10 mouse cellular contexts compared by ENCODE assay signal in genomic region chr8:123155177-123155576, GRCm38 (mm10). TPM values are rescaled to one million over a fixed set of nuclear protein-coding genes. Genes with fewer than 3 reads are reported as not detected.
A peak's percentile ranks its signal among the peaks of the same experiment; 100 is the strongest.
DNase-seq lines count a peak whose midpoint lies in the region; ATAC-seq and TF ChIP-seq lines count a peak whose summit lies in the region.
"Had no signal": no experiment of that assay in that cellular context is flagged by ENCODE, and none has a peak within 500 bp of the region (broad histone marks: within the 10 kb centered on the region; RNA-seq: fewer than 3 reads in every experiment).

No protein-coding gene starts in this region.

- 66% methylated on average over 5 of the region's 5 CpGs for WGBS in heart, embryonic 15.5 days
- 87% methylated on average over 5 of the region's 5 CpGs for WGBS in bone marrow, adult 2 months
- 61% methylated on average over 5 of the region's 5 CpGs for WGBS in liver, embryonic 16.5 days (ENCODE audit: insufficient replicate concordance)
- 63% methylated on average over 5 of the region's 5 CpGs for WGBS in embryonic facial prominence, embryonic 10.5 days

- no peak for TF ChIP-seq POLR2A in bone marrow, adult 2 months (IDR thresholded peaks at IDR 0.05; ENCODE audit: borderline replicate concordance, control insufficient read depth, low read depth, low read length)

- no peak overlapping the region for H3K27ac ChIP-seq in heart, embryonic 15.5 days
- no peak overlapping the region for H3K27ac ChIP-seq in bone marrow, adult 2 months (ENCODE audit: control insufficient read depth, insufficient read depth, low read depth, low read length, poor library complexity)
- peak overlapping the region; percentile 46; the same call in 1 of the 2 replicates for H3K27ac ChIP-seq in liver, embryonic 16.5 days (ENCODE audit: low read length)
- H3K27ac ChIP-seq in embryonic facial prominence, embryonic 10.5 days (replicated peaks) = no peak overlapping the region
- H3K27ac ChIP-seq: heart, embryonic 13.5 days had no signal

- H3K4me3 ChIP-seq in heart, embryonic 15.5 days = no peak overlapping the region
- H3K4me3 ChIP-seq in C2C12 (ENCODE audit: insufficient read depth, poor library complexity, severe bottlenecking) = no peak overlapping the region
- H3K4me3 ChIP-seq in bone marrow, adult 2 months (replicated peaks; ENCODE audit: control insufficient read depth, low read depth, low read length) = no peak overlapping the region
- H3K4me3 ChIP-seq in liver, embryonic 16.5 days (ENCODE audit: low read depth, low read length) = no peak overlapping the region
- H3K4me3 ChIP-seq in embryonic facial prominence, embryonic 10.5 days = no peak overlapping the region
- H3K4me3 ChIP-seq: heart, embryonic 13.5 days had no signal

- no peaks in the 10 kb centered on the region for H3K79me3 ChIP-seq in C2C12 (ENCODE audit: low read depth)

- TF ChIP-seq CTCF in C2C12 (IDR thresholded peaks at IDR 0.05; ENCODE audit: control insufficient read depth, insufficient read depth, insufficient read length) = peak; percentile 23
- TF ChIP-seq CTCF in bone marrow, adult 2 months (IDR thresholded peaks at IDR 0.05; ENCODE audit: control insufficient read depth, insufficient read depth, low read length) = 0 out of 2 replicates have a peak, but pooled peaks have one; percentile 0

- DNase-seq in heart, adult 8-10 months (ENCODE audit: low spot score) = no peak
- DNase-seq in urinary bladder, postnatal 14 days (ENCODE audit: low spot score) = no peak
- DNase-seq in embryonic facial prominence, embryonic 10.5 days (ENCODE audit: low spot score) = no peak

- no peaks in the 10 kb centered on the region for H3K79me2 ChIP-seq in C2C12 (ENCODE audit: control insufficient read depth, insufficient read depth)

- H3ac ChIP-seq in C2C12 (ENCODE audit: control insufficient read depth, insufficient read length, low read depth) = no peak overlapping the region

- no peaks in the 10 kb centered on the region for H3K27me3 ChIP-seq in heart, embryonic 15.5 days
- peaks cover 3% of the 10 kb centered on the region for H3K27me3 ChIP-seq in C2C12 (ENCODE audit: control insufficient read depth, insufficient read depth, insufficient read length)
- H3K27me3 ChIP-seq in liver, embryonic 16.5 days (ENCODE audit: control insufficient read depth, insufficient read depth, low read depth, low read length) = no peaks in the 10 kb centered on the region; the same call in 1 of the 2 replicates
- no peaks in the 10 kb centered on the region for H3K27me3 ChIP-seq in embryonic facial prominence, embryonic 10.5 days (replicated peaks; ENCODE audit: low read depth, poor library complexity, severe bottlenecking)
- H3K27me3 ChIP-seq: heart, embryonic 13.5 days had no signal

- H3K4me1 ChIP-seq in heart, embryonic 15.5 days (replicated peaks) = peaks cover 31% of the 10 kb centered on the region
- H3K4me1 ChIP-seq in bone marrow, adult 2 months (ENCODE audit: control insufficient read depth, insufficient read depth, low read length) = no peaks in the 10 kb centered on the region
- H3K4me1 ChIP-seq in liver, embryonic 16.5 days (ENCODE audit: control insufficient read depth, low read depth, low read length) = peaks cover 30% of the 10 kb centered on the region
- peaks cover 28% of the 10 kb centered on the region for H3K4me1 ChIP-seq in embryonic facial prominence, embryonic 10.5 days

- ATAC-seq in heart, embryonic 15.5 days (replicated peaks; ENCODE audit: insufficient number of reproducible peaks, insufficient read depth, low FRiP score, low read depth) = 0 out of 2 replicates have a peak, but pooled peaks have one; percentile 48
- ATAC-seq in liver, embryonic 16.5 days (ENCODE audit: low read depth) = no peak
- no peak for ATAC-seq in CD4-positive, CD25-positive, alpha-beta regulatory T cell, adult 4 months

- H3K9ac ChIP-seq in heart, embryonic 15.5 days = no peak overlapping the region
- H3K9ac ChIP-seq in liver, embryonic 16.5 days (ENCODE audit: low read depth, low read length) = no peak overlapping the region

- H3K9me3 ChIP-seq in heart, embryonic 15.5 days (replicated peaks) = no peaks in the 10 kb centered on the region
- H3K9me3 ChIP-seq in liver, embryonic 16.5 days (replicated peaks; ENCODE audit: control insufficient read depth, low read length) = no peaks in the 10 kb centered on the region
- H3K9me3 ChIP-seq in embryonic facial prominence, embryonic 10.5 days = no peaks in the 10 kb centered on the region
- H3K9me3 ChIP-seq: heart, embryonic 13.5 days had no signal

- no peaks in the 10 kb centered on the region for H3K36me3 ChIP-seq in heart, embryonic 15.5 days
- no peaks in the 10 kb centered on the region for H3K36me3 ChIP-seq in C2C12 (ENCODE audit: control insufficient read depth, insufficient read depth)
- no peaks in the 10 kb centered on the region for H3K36me3 ChIP-seq in liver, embryonic 16.5 days (ENCODE audit: control insufficient read depth, insufficient read depth)
- no peaks in the 10 kb centered on the region for H3K36me3 ChIP-seq in embryonic facial prominence, embryonic 10.5 days (replicated peaks)
- H3K36me3 ChIP-seq: heart, embryonic 13.5 days had no signal

- H3K4me2 ChIP-seq in heart, embryonic 15.5 days = no peak overlapping the region
- no peak overlapping the region for H3K4me2 ChIP-seq in liver, embryonic 16.5 days (ENCODE audit: low read depth, low read length)
- H3K4me2 ChIP-seq: heart, embryonic 13.5 days had no signal

TF ChIP-seq in C2C12, 6 proteins besides CTCF, POLR2A, EP300 and RAD21:
- TF ChIP-seq MYOG (IDR thresholded peaks at IDR 0.05; ENCODE audit: control insufficient read depth, extremely low read depth, insufficient read length) (no peak), MAX (IDR thresholded peaks at IDR 0.05) (no peak), USF1 (IDR thresholded peaks at IDR 0.05; ENCODE audit: low read depth) (no peak), MYOD1 (IDR thresholded peaks at IDR 0.05; ENCODE audit: control insufficient read depth, insufficient read length, low read depth) (no peak), FOSL1 (IDR thresholded peaks at IDR 0.05; ENCODE audit: insufficient read depth, low read length, poor library complexity, severe bottlenecking) (no peak), CEBPB (IDR thresholded peaks at IDR 0.05; ENCODE audit: low read depth) (no peak)

RNA-seq across cellular contexts. Expression of gene Sult5a1, which starts 2.9 kb away (rescaled TPM):
- 4.6 and 7.5 TPM in 2 replicates for polyA plus RNA-seq in heart, embryonic 15.5 days (2015; fragmentation: Nextera tagmentation; extraction: Ambion mirVana)
- total RNA-seq in heart, adult 8-10 months (2022) = under 1 TPM; 0.34 to 0.87 (median 0.60) TPM
- 0.05 TPM for polyA plus RNA-seq in C2C12 (2012; fragmentation: generic; extraction: Trizol)
- polyA plus RNA-seq in bone marrow, adult 2 months (2011; ENCODE audit: insufficient read depth, insufficient read length, low replicate concordance, missing spikeins) = 0.52 and 1.4 TPM in 2 replicates
- polyA plus RNA-seq in liver, embryonic 16.5 days (2015; fragmentation: Nextera tagmentation; extraction: Ambion mirVana) = 0.74 and 0.89 TPM in 2 replicates
- polyA plus RNA-seq in CD4-positive, CD25-positive, alpha-beta regulatory T cell, adult 4 months (2017; shearing (Covaris generic)) = under 1 TPM in 1 of 2 experiments, not detected in 1; 0.42 TPM
- 8.2 and 8.5 TPM in 2 replicates for polyA plus RNA-seq in embryonic facial prominence, embryonic 10.5 days (2016; fragmentation: Nextera tagmentation; extraction: Ambion mirVana)

RNA-seq across cellular contexts. Expression of gene Dpep1, which starts 30.9 kb away (rescaled TPM):
- 5.9 and 7.1 TPM in 2 replicates for polyA plus RNA-seq in heart, embryonic 15.5 days (2015; fragmentation: Nextera tagmentation; extraction: Ambion mirVana)
- 10 to 100 TPM; 22.6 to 45.5 (median 37.4) TPM for total RNA-seq in heart, adult 8-10 months (2022)
- 0.92 TPM for polyA plus RNA-seq in C2C12 (2012; fragmentation: generic; extraction: Trizol)
- polyA plus RNA-seq in bone marrow, adult 2 months (2011; ENCODE audit: insufficient read depth, insufficient read length, low replicate concordance, missing spikeins) = 9.7 and 14.2 TPM in 2 replicates
- polyA plus RNA-seq in liver, embryonic 16.5 days (2015; fragmentation: Nextera tagmentation; extraction: Ambion mirVana) = 0.12 and 0.39 TPM in 2 replicates
- not detected for polyA plus RNA-seq in CD4-positive, CD25-positive, alpha-beta regulatory T cell, adult 4 months (2017; shearing (Covaris generic))
- polyA plus RNA-seq in embryonic facial prominence, embryonic 10.5 days (2016; fragmentation: Nextera tagmentation; extraction: Ambion mirVana) = 10.5 and 13.0 TPM in 2 replicates
- total RNA-seq: left cerebral cortex, adult 18-20 months had no signal

RNA-seq across cellular contexts. Expression of gene Cpne7, which starts 38.0 kb away (rescaled TPM):
- polyA plus RNA-seq in heart, embryonic 15.5 days (2015; fragmentation: Nextera tagmentation; extraction: Ambion mirVana) = 0.18 and 0.25 TPM in 2 replicates
- total RNA-seq in heart, adult 8-10 months (2022) = 1 to 10 TPM in 2 of 4 experiments, under 1 TPM in 2; 0.52 to 1.7 (median 0.89) TPM
- polyA plus RNA-seq in C2C12 (2012; fragmentation: generic; extraction: Trizol) = 0.04 TPM
- 0.40 and 1.5 TPM in 2 replicates for polyA plus RNA-seq in bone marrow, adult 2 months (2011; ENCODE audit: insufficient read depth, insufficient read length, low replicate concordance, missing spikeins)
- polyA plus RNA-seq in liver, embryonic 16.5 days (2015; fragmentation: Nextera tagmentation; extraction: Ambion mirVana) = 0.29 and 0.32 TPM in 2 replicates
- 1 to 10 TPM; 1.0 to 2.7 TPM for polyA plus RNA-seq in CD4-positive, CD25-positive, alpha-beta regulatory T cell, adult 4 months (2017; shearing (Covaris generic))
- 1.8 and 2.0 TPM in 2 replicates for polyA plus RNA-seq in embryonic facial prominence, embryonic 10.5 days (2016; fragmentation: Nextera tagmentation; extraction: Ambion mirVana)

RNA-seq across cellular contexts. Expression of gene Rpl13, which starts 53.0 kb away (rescaled TPM):
- polyA plus RNA-seq in heart, embryonic 15.5 days (2015; fragmentation: Nextera tagmentation; extraction: Ambion mirVana) = 802 and 841 TPM in 2 replicates
- 100 to 1,000 TPM; 402 to 462 (median 427) TPM for total RNA-seq in heart, adult 8-10 months (2022)
- 3,422 TPM for polyA plus RNA-seq in C2C12 (2012; fragmentation: generic; extraction: Trizol)
- polyA plus RNA-seq in bone marrow, adult 2 months (2011; ENCODE audit: insufficient read depth, insufficient read length, low replicate concordance, missing spikeins) = 1,064 and 1,759 TPM in 2 replicates
- polyA plus RNA-seq in liver, embryonic 16.5 days (2015; fragmentation: Nextera tagmentation; extraction: Ambion mirVana) = 732 and 803 TPM in 2 replicates
- 1,000 to 10,000 TPM; 2,671 to 2,712 TPM for polyA plus RNA-seq in CD4-positive, CD25-positive, alpha-beta regulatory T cell, adult 4 months (2017; shearing (Covaris generic))
- polyA plus RNA-seq in embryonic facial prominence, embryonic 10.5 days (2016; fragmentation: Nextera tagmentation; extraction: Ambion mirVana) = 1,419 and 1,432 TPM in 2 replicates

RNA-seq across cellular contexts. Expression of gene Chmp1a, which starts 57.4 kb away (rescaled TPM):
- polyA plus RNA-seq in heart, embryonic 15.5 days (2015; fragmentation: Nextera tagmentation; extraction: Ambion mirVana) = 89.2 and 106 TPM in 2 replicates
- total RNA-seq in heart, adult 8-10 months (2022) = 10 to 100 TPM; 61.3 to 68.0 (median 65.5) TPM
- polyA plus RNA-seq in C2C12 (2012; fragmentation: generic; extraction: Trizol) = 94.4 TPM
- polyA plus RNA-seq in bone marrow, adult 2 months (2011; ENCODE audit: insufficient read depth, insufficient read length, low replicate concordance, missing spikeins) = 62.6 and 88.7 TPM in 2 replicates
- polyA plus RNA-seq in liver, embryonic 16.5 days (2015; fragmentation: Nextera tagmentation; extraction: Ambion mirVana) = 55.9 and 59.6 TPM in 2 replicates
- polyA plus RNA-seq in CD4-positive, CD25-positive, alpha-beta regulatory T cell, adult 4 months (2017; shearing (Covaris generic)) = 100 to 1,000 TPM; 157 to 276 TPM
- 131 and 136 TPM in 2 replicates for polyA plus RNA-seq in embryonic facial prominence, embryonic 10.5 days (2016; fragmentation: Nextera tagmentation; extraction: Ambion mirVana)
